Mouse (Mus musculus) heart, embryonic 13.5 days (tissue): ENCODE data around the gene Kcnrg. TPM values are rescaled to one million over a fixed set of nuclear protein-coding genes. Genes with fewer than 3 reads are reported as not detected.

Experiments used
- microRNA counts: library from miRNA; unstranded; fragments of <30 nt; microRNA quantifications from one replicate; lab custom pipeline; 2016
- microRNA-seq: library from miRNA; unstranded; fragments of <30 nt; microRNA quantifications from one replicate; pipeline ENCODE4, GENCODE M21; 2016
- polyA plus RNA-seq: library from polyadenylated mRNA; unstranded; fragments of >200 nt; fragmentation: Nextera tagmentation; extraction: Ambion mirVana; gene quantifications from 2 replicates; pipeline ENCODE4 v1.2.1, GENCODE M21; 2015

Kcnrg gene
- polyA plus RNA-seq, 1 experiment from 2014 or later, result 0.32 TPM

MicroRNA genes within 50 kb of the gene (microRNA counts, 519-probe panel; counts per million panel counts)
- microRNA mmu-miR-15a (lab: Ali Mortazavi, UCI), result 6,026 counts per million, percentile 93 among the panel's probes with 10 or more counts
- 7,705 counts per million, percentile 100 among the panel's probes with 10 or more counts for microRNA mmu-miR-16 (lab: Ali Mortazavi, UCI)

Small RNAs within 50 kb of the gene (microRNA-seq; reads per million reads assigned to microRNA genes)
- gene Mir15a (1,992 reads per million, percentile 84 among the genes with 10 or more reads in this experiment), gene Mir16-1 (1,510 reads per million, percentile 83 among the genes with 10 or more reads in this experiment)

Other genes with a start within 250 kb of the Kcnrg start
- 4.7 and 6.0 TPM in 2 replicates for gene Ebpl, start 247.0 kb upstream of the Kcnrg start, polyA plus RNA-seq
- gene Kpna3, start 167.6 kb upstream of the Kcnrg start, polyA plus RNA-seq, result 30.1 and 30.7 TPM in 2 replicates
- gene Spryd7, start 50.6 kb upstream of the Kcnrg start, polyA plus RNA-seq, result 21.3 and 22.8 TPM in 2 replicates
- 13.0 and 13.7 TPM in 2 replicates for gene Trim13, start 9.2 kb upstream of the Kcnrg start, polyA plus RNA-seq